Mouse (Mus musculus) CH12.LX (cell line): ENCODE data around the gene Lpar5. TPM values are rescaled to one million over a fixed set of nuclear protein-coding genes. Genes with fewer than 3 reads are reported as not detected.

Source experiments
- DNase-seq: peaks from one replicate; pipeline ENCODE4 v3.0.0-alpha.2; 2013; ENCODE audit errors: extremely low read depth
- H3K27ac ChIP-seq: 2 replicates; pipeline ENCODE4 v1.5.1; 2012; ENCODE audit warnings: low read depth, mild to moderate bottlenecking, control low read depth, moderate library complexity; ENCODE audit not compliant: insufficient read depth
- H3K27me3 ChIP-seq: replicated peaks from 2 replicates; pipeline ENCODE3; 2012; ENCODE audit warnings: inconsistent platforms
- H3K36me3 ChIP-seq, 2 experiments: replicated peaks in 1 of 2; 2 replicates each; pipeline versions ENCODE3 to v1.6.1; 2012; ENCODE audit warnings: inconsistent platforms in 1 of 2, low read length in 1 of 2, mild to moderate bottlenecking in 1 of 2, mixed read lengths in 1 of 2, moderate library complexity in 1 of 2; ENCODE audit not compliant: control insufficient read depth in 1 of 2, insufficient read depth in 1 of 2
- H3K4me1 ChIP-seq, 2 experiments: 2 replicates each; pipeline ENCODE4 v1.6.1; 2012; ENCODE audit warnings: inconsistent platforms in 1 of 2, moderate library complexity in 1 of 2; ENCODE audit not compliant: insufficient read depth in 2 of 2, control insufficient read depth in 1 of 2
- H3K4me2 ChIP-seq: 2 replicates; pipeline ENCODE4 v1.6.1; 2012; ENCODE audit warnings: low read depth, mild to moderate bottlenecking, control low read depth; ENCODE audit not compliant: poor library complexity, insufficient read depth, severe bottlenecking
- H3K4me3 ChIP-seq, 3 experiments: fragments of 150-350 bp in 1 of 3; sonication (generic) in 1 of 3; replicated peaks in 1 of 3; 2 replicates each; pipeline versions ENCODE3 to v1.5.1; 2011 to 2012; ENCODE audit warnings: low read depth in 2 of 3, low read length in 2 of 3, mild to moderate bottlenecking in 2 of 3, moderate library complexity in 2 of 3, control low read depth in 1 of 3, improper control_type of control experiment in 1 of 3, inconsistent platforms in 1 of 3, mixed read lengths in 1 of 3; ENCODE audit not compliant: poor library complexity in 1 of 3
- H3K79me2 ChIP-seq: replicated peaks from 2 replicates; pipeline ENCODE4 v1.6.1; 2012; ENCODE audit warnings: mild to moderate bottlenecking, moderate library complexity; ENCODE audit not compliant: control insufficient read depth, poor library complexity, insufficient read depth, severe bottlenecking; ENCODE audit errors: extremely low read depth
- H3K9ac ChIP-seq: 2 replicates; pipeline ENCODE4 v1.6.1; 2012; ENCODE audit warnings: low read depth, mild to moderate bottlenecking, control low read depth, moderate library complexity; ENCODE audit not compliant: insufficient read depth
- H3K9me3 ChIP-seq: replicated peaks from 2 replicates; pipeline ENCODE3; 2012; ENCODE audit warnings: low read length, inconsistent platforms, mixed read lengths
- BHLHE40 ChIP-seq: IDR thresholded peaks from 2 replicates; pipeline ENCODE4 v1.6.1; 2011; ENCODE audit warnings: mild to moderate bottlenecking, low read depth, low read length, improper control_type of control experiment
- CHD1 ChIP-seq: IDR thresholded peaks from 2 replicates; pipeline ENCODE4 v1.6.1; 2012; ENCODE audit warnings: low read depth, low read length, improper control_type of control experiment, inconsistent platforms
- CHD2 ChIP-seq: IDR thresholded peaks from 2 replicates; pipeline ENCODE4 v1.6.1; 2011; ENCODE audit warnings: low read length, improper control_type of control experiment
- CTCF ChIP-seq, 2 experiments: IDR thresholded peaks in 1 of 2; conservative IDR thresholded peaks in 1 of 2; 2 replicates each; pipeline ENCODE4 v1.5.1; 2011 to 2012; ENCODE audit warnings: low read depth in 2 of 2, low read length in 2 of 2, improper control_type of control experiment in 1 of 2, inconsistent platforms in 1 of 2, mild to moderate bottlenecking in 1 of 2, moderate library complexity in 1 of 2
- E2F4 ChIP-seq: IDR thresholded peaks from 2 replicates; pipeline ENCODE4 v1.6.1; 2011; ENCODE audit warnings: low read depth, low read length, improper control_type of control experiment; ENCODE audit not compliant: insufficient replicate concordance
- ELF1 ChIP-seq: IDR thresholded peaks from 2 replicates; pipeline ENCODE4 v1.6.1; 2014; ENCODE audit warnings: low read depth, mild to moderate bottlenecking, inconsistent platforms, low read length, improper control_type of control experiment
- EP300 ChIP-seq: IDR thresholded peaks from 2 replicates; pipeline ENCODE4 v1.6.1; 2011; ENCODE audit warnings: low read length, improper control_type of control experiment
- ETS1 ChIP-seq: conservative IDR thresholded peaks from 2 replicates; pipeline ENCODE4 v1.6.1; 2012; ENCODE audit warnings: low read depth, mild to moderate bottlenecking, inconsistent platforms, low read length, improper control_type of control experiment, moderate library complexity
- GABPA ChIP-seq: IDR thresholded peaks from 2 replicates; pipeline ENCODE4 v1.6.1; 2012; ENCODE audit warnings: low read depth, low read length, improper control_type of control experiment, inconsistent platforms; ENCODE audit not compliant: insufficient replicate concordance
- HCFC1 ChIP-seq: IDR thresholded peaks from 2 replicates; pipeline ENCODE4 v1.6.1; 2012; ENCODE audit warnings: low read depth, mild to moderate bottlenecking, inconsistent platforms, low read length, improper control_type of control experiment
- IRF4 ChIP-seq: IDR thresholded peaks from 2 replicates; pipeline ENCODE4 v1.6.1; 2014; ENCODE audit warnings: low read depth, mild to moderate bottlenecking, inconsistent platforms, low read length, improper control_type of control experiment
- JUN ChIP-seq: IDR thresholded peaks from 2 replicates; pipeline ENCODE4 v1.6.1; 2011; ENCODE audit warnings: low read depth, mild to moderate bottlenecking, low read length, improper control_type of control experiment, moderate library complexity; ENCODE audit not compliant: insufficient read depth
- JUND ChIP-seq: conservative IDR thresholded peaks from 2 replicates; pipeline ENCODE4 v1.6.1; 2011; ENCODE audit warnings: low read depth, low read length, improper control_type of control experiment
- KAT2A ChIP-seq: IDR thresholded peaks from 2 replicates; pipeline ENCODE4 v1.6.1; 2012; ENCODE audit warnings: low read length, improper control_type of control experiment, inconsistent platforms; ENCODE audit not compliant: insufficient replicate concordance
- MAFK ChIP-seq: IDR thresholded peaks from 2 replicates; pipeline ENCODE4 v1.6.1; 2011; ENCODE audit warnings: low read length, improper control_type of control experiment; ENCODE audit not compliant: insufficient replicate concordance
- MAX ChIP-seq: IDR thresholded peaks from 2 replicates; pipeline ENCODE4 v1.6.1; 2011; ENCODE audit warnings: low read length, improper control_type of control experiment
- MAZ ChIP-seq: IDR thresholded peaks from 2 replicates; pipeline ENCODE4 v1.6.1; 2012; ENCODE audit warnings: low read depth, mild to moderate bottlenecking, inconsistent platforms, low read length, improper control_type of control experiment, moderate library complexity
- MEF2A ChIP-seq: IDR thresholded peaks from 2 replicates; pipeline ENCODE4 v1.6.1; 2014; ENCODE audit warnings: low read depth, mild to moderate bottlenecking, inconsistent platforms, low read length, improper control_type of control experiment, borderline replicate concordance
- MXI1 ChIP-seq: IDR thresholded peaks from 2 replicates; pipeline ENCODE4 v1.6.1; 2011; ENCODE audit warnings: mild to moderate bottlenecking, low read depth, low read length, improper control_type of control experiment
- MYC ChIP-seq: IDR thresholded peaks from 2 replicates; pipeline ENCODE4 v1.6.1; 2011; ENCODE audit warnings: low read depth, mild to moderate bottlenecking, improper control_type of control experiment, low read length
- NELFE ChIP-seq: IDR thresholded peaks from 2 replicates; pipeline ENCODE4 v1.6.1; 2011; ENCODE audit warnings: low read depth, low read length, improper control_type of control experiment
- NRF1 ChIP-seq: IDR thresholded peaks from 2 replicates; pipeline ENCODE4 v1.6.1; 2014; ENCODE audit warnings: low read depth, mild to moderate bottlenecking, inconsistent platforms, low read length, improper control_type of control experiment, moderate library complexity
- PAX5 ChIP-seq: IDR thresholded peaks from 2 replicates; pipeline ENCODE4 v1.6.1; 2012; ENCODE audit warnings: low read length, inconsistent platforms, mixed read lengths
- POLR2A ChIP-seq: IDR thresholded peaks from 2 replicates; pipeline ENCODE4 v1.6.1; 2011; ENCODE audit warnings: low read depth, mild to moderate bottlenecking, improper control_type of control experiment, low read length
- POLR2AphosphoS2 ChIP-seq: IDR thresholded peaks from 2 replicates; pipeline ENCODE4 v1.6.1; 2011; ENCODE audit warnings: low read depth, low read length, improper control_type of control experiment
- RAD21 ChIP-seq: IDR thresholded peaks from 2 replicates; pipeline ENCODE4 v1.6.1; 2011; ENCODE audit warnings: low read depth, mild to moderate bottlenecking, low read length, improper control_type of control experiment, moderate library complexity
- RCOR1 ChIP-seq: conservative IDR thresholded peaks from 2 replicates; pipeline ENCODE4 v1.6.1; 2012; ENCODE audit warnings: low read depth, mild to moderate bottlenecking, inconsistent platforms, low read length, improper control_type of control experiment
- SIN3A ChIP-seq: IDR thresholded peaks from 2 replicates; pipeline ENCODE4 v1.6.1; 2012; ENCODE audit warnings: low read length, improper control_type of control experiment, inconsistent platforms
- SMC3 ChIP-seq: IDR thresholded peaks from 2 replicates; pipeline ENCODE4 v1.6.1; 2011; ENCODE audit warnings: low read depth, low read length, improper control_type of control experiment
- TBP ChIP-seq: conservative IDR thresholded peaks from 2 replicates; pipeline ENCODE4 v1.6.1; 2011; ENCODE audit warnings: low read depth, low read length, improper control_type of control experiment
- TCF12 ChIP-seq: IDR thresholded peaks from 2 replicates; pipeline ENCODE4 v1.6.1; 2014; ENCODE audit warnings: low read depth, mild to moderate bottlenecking, inconsistent platforms, low read length, improper control_type of control experiment
- UBTF ChIP-seq: IDR thresholded peaks from 2 replicates; pipeline ENCODE4 v1.6.1; 2012; ENCODE audit warnings: low read depth, mild to moderate bottlenecking, inconsistent platforms, low read length, improper control_type of control experiment, moderate library complexity
- USF1 ChIP-seq: IDR thresholded peaks from 2 replicates; pipeline ENCODE4 v1.6.1; 2014; ENCODE audit warnings: low read depth, mild to moderate bottlenecking, inconsistent platforms, low read length, improper control_type of control experiment
- USF2 ChIP-seq: conservative IDR thresholded peaks from 2 replicates; pipeline ENCODE4 v1.6.1; 2011; ENCODE audit warnings: low read depth, low read length, improper control_type of control experiment
- ZC3H11A ChIP-seq: IDR thresholded peaks from 2 replicates; pipeline ENCODE4 v1.6.1; 2012; ENCODE audit warnings: low read depth, mild to moderate bottlenecking, inconsistent platforms, low read length, improper control_type of control experiment
- ZKSCAN1 ChIP-seq: IDR thresholded peaks from 2 replicates; pipeline ENCODE4 v1.6.1; 2012; ENCODE audit warnings: low read depth, inconsistent platforms, low read length, improper control_type of control experiment, borderline replicate concordance
- ZMIZ1 ChIP-seq: IDR thresholded peaks from 2 replicates; pipeline ENCODE4 v1.6.1; 2012; ENCODE audit warnings: low read depth, mild to moderate bottlenecking, inconsistent platforms, low read length, improper control_type of control experiment
- ZNF384 ChIP-seq: IDR thresholded peaks from 2 replicates; pipeline ENCODE4 v1.6.1; 2012; ENCODE audit warnings: low read depth, low read length, improper control_type of control experiment, inconsistent platforms
- dilution Hi-C: fragments of 300-500 bp; cut with MboI; formaldehyde crosslinking; loops from 2 replicates; pipeline ENCODE4 v1.14.3; 2020; ENCODE audit warnings: low sequenced_read_pairs; ENCODE audit not compliant: extremely low pct_unique_long_range_greater_than_20kb, extremely low pct_ligation_motif_present
- in situ Hi-C: fragments of 300-500 bp; cut with MboI; formaldehyde crosslinking; loops from 3 replicates; pipeline ENCODE4 v1.14.3; 2019; ENCODE audit warnings: low sequenced_read_pairs, low pct_ligation_motif_present, low pct_unique_long_range_greater_than_20kb, mixed read lengths
- polyA plus RNA-seq: library from polyadenylated mRNA; unstranded; fragments of >175 nt; gene quantifications from 2 replicates; pipeline ENCODE4 v1.2.1, GENCODE M21; 2012; ENCODE audit warnings: low read depth; ENCODE audit not compliant: insufficient read length
- total RNA-seq, 2 experiments: library from RNA; depleted of rRNA; stranded (reverse); fragments of 300-350 nt in 1 of 2; fragments of >200 nt in 1 of 2; gene quantifications; 2 replicates each; pipeline ENCODE4 v1.2.3; 2012 to 2014

The Lpar5 gene
- total and polyA plus RNA-seq, 3 experiments: 4.5 to 25.9 (median 4.8) TPM

- peak; percentile 96 for DNase-seq
- peak within 1 kb of the TSS; percentile 84 for H3K27ac ChIP-seq
- in situ Hi-C loops: no loop called here
- no peaks in the 10 kb centered on the region for H3K9me3 ChIP-seq
- H3K27me3 ChIP-seq: no peaks in the 10 kb centered on the region
- H3K4me2 ChIP-seq: peak within 1 kb of the TSS; percentile 59
- dilution Hi-C loops: no loop called here
- TF ChIP-seq MYC (peak; percentile 98), ZMIZ1 (peak; percentile 90), SMC3 (no peak), HCFC1 (peak; percentile 82), MEF2A (no peak; the same call in 1 of the 2 replicates), TBP (peak; percentile 73), USF1 (peak; percentile 92), CHD1 (no peak), POLR2A (peak; percentile 94), IRF4 (no peak; the same call in 1 of the 2 replicates), MAZ (no peak; the same call in 1 of the 2 replicates), CTCF (conservative IDR thresholded peaks at IDR 0.05 in 1 of 2, IDR thresholded peaks at IDR 0.05 in 1 of 2; ENCODE audit: low read depth in 2 of 2, low read length in 2 of 2) (no peak), KAT2A (peak; percentile 74; the same call in 1 of the 2 replicates), EP300 (no peak), NELFE (peak; percentile 96), NRF1 (peak; percentile 83), ELF1 (peak; percentile 82), RAD21 (no peak), MAFK (peak; percentile 61; the same call in 1 of the 2 replicates), JUND (no peak), ZNF384 (no peak), UBTF (peak; percentile 85; the same call in 1 of the 2 replicates), MXI1 (peak; percentile 99), SIN3A (peak; percentile 91; the same call in 1 of the 2 replicates), TCF12 (peak; percentile 95), JUN (no peak), ZC3H11A (no peak), POLR2AphosphoS2 (peak; percentile 98), ETS1 (no peak; the same call in 1 of the 2 replicates), ZKSCAN1 (no peak), BHLHE40 (peak; percentile 91), USF2 (peak; percentile 83), PAX5 (no peak), GABPA (no peak), RCOR1 (no peak), MAX (peak; percentile 99), E2F4 (no peak; the same call in 1 of the 2 replicates), CHD2 (peak; percentile 67)
- peaks cover 49 to 69% of the 10 kb centered on the region in 2 experiments for H3K36me3 ChIP-seq
- peak within 1 kb of the TSS; percentile 85 for H3K9ac ChIP-seq
- peak within 1 kb of the TSS; percentile 88 to 94 (median 93) for H3K4me3 ChIP-seq
- peaks cover 0 to 35% of the 10 kb centered on the region in 2 experiments; a peak in 2 of 4 replicates for H3K4me1 ChIP-seq
- peaks cover 40% of the 10 kb centered on the region for H3K79me2 ChIP-seq
These were observed 63.8 kb downstream of the Lpar5 start, which contains the start of gene Nop2 for GRCm38 (mm10) chr6:125131302-125132156. Gene Nop2 (plus strand): TSS chr6:125131909.
